Mouse (Mus musculus) intestine, embryonic 15.5 days (tissue): ENCODE measurements around the gene Otop3. TPM values are rescaled to one million over a fixed set of nuclear protein-coding genes. Genes with fewer than 3 reads are reported as not detected.
"Not testable (repeated sequence)": the region's sequence is repeated elsewhere in the genome, so short reads cannot be mapped to it uniquely, and the experiment has no call there.

Experiments
- ATAC-seq: fragments of 200-750 bp; cut with Nextera tagmentation; 2 replicates; pipeline ENCODE4 v1.8.0; 2017; ENCODE audit warnings: moderate TSS enrichment, moderate library complexity
- H3K27ac ChIP-seq: fragments of 300-500 bp; sonication (generic); 2 replicates; pipeline ENCODE4 v1.5.1; 2015; ENCODE audit warnings: mild to moderate bottlenecking, inconsistent platforms
- H3K27me3 ChIP-seq: fragments of 300-500 bp; sonication (generic); replicated peaks from 2 replicates; pipeline ENCODE4 v1.6.1; 2015; ENCODE audit warnings: inconsistent platforms
- H3K36me3 ChIP-seq: fragments of 300-500 bp; sonication (generic); 2 replicates; pipeline ENCODE4 v1.6.1; 2015; ENCODE audit warnings: inconsistent platforms
- H3K4me1 ChIP-seq: fragments of 300-500 bp; sonication (generic); replicated peaks from 2 replicates; pipeline ENCODE4 v1.6.1; 2015; ENCODE audit warnings: inconsistent platforms
- H3K4me2 ChIP-seq: fragments of 300-500 bp; sonication (generic); replicated peaks from 2 replicates; pipeline ENCODE4 v1.6.1; 2015; ENCODE audit warnings: mild to moderate bottlenecking, inconsistent platforms
- H3K4me3 ChIP-seq: fragments of 300-500 bp; sonication (generic); replicated peaks from 2 replicates; pipeline ENCODE4 v1.5.1; 2015; ENCODE audit warnings: inconsistent platforms
- H3K9ac ChIP-seq: fragments of 300-500 bp; sonication (generic); 2 replicates; pipeline ENCODE4 v1.6.1; 2015; ENCODE audit warnings: inconsistent platforms
- H3K9me3 ChIP-seq: fragments of 300-500 bp; sonication (generic); 2 replicates; pipeline ENCODE4 v1.6.1; 2016; ENCODE audit warnings: inconsistent platforms
- WGBS: fragments of 180-500 bp; shearing (Covaris S2); methylation state at CpG from one replicate; pipeline ENCODE4 v1.1.7; 2015; 5-methylcytosine and 5-hydroxymethylcytosine counted together
- polyA plus RNA-seq: library from polyadenylated mRNA; unstranded; fragments of >200 nt; fragmentation: Nextera tagmentation; extraction: Ambion mirVana; gene quantifications from 2 replicates; pipeline ENCODE4 v1.2.1, GENCODE M21; 2015

Otop3 gene
- polyA plus RNA-seq, 1 experiment from 2014 or later: 0.77 TPM

DNA sequence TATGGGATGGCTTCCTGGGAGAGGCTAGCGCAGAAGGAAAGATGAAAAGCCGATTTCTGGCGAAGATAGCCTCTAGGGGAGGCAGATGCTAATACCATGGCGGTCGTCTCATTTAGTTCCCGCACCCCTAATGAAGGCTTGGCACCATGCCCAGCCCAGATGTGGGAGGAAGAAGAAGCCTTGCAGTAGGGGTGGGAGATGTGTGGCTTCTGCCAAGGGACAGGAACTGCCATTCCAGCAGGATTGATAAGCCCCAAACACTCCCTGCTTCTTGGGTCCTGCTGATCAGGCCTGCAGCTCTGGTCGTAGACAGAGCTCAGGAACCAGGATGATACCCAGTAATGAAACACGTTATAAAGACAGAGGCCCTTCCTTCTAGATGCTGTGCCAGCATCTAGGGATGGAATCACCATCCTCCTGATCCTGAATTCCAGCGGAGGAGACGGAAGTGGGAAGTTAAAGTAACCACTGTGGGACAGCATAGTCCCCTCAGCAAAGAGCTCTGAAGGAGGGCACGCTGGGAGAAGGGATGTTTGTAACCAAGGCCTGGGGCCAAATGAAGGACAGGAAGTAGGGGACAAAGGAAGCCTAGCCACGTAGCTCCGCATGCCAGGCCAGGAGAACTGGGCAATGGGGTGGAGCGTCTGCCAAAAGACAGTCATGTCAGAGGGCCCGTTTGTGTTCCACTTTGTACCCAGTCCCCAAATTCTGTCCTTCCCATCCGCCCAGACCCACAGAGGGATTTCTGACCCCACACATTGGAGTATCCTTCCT is 49.4 kb downstream of the Otop3 start:
- peaks cover 21% of the 10 kb centered on the region for H3K4me1 ChIP-seq
- peak overlapping the region; percentile 17; the same call in 1 of the 2 replicates for H3K9ac ChIP-seq
- 55% methylated on average over 16 of the region's 16 CpGs for WGBS
- H3K36me3 ChIP-seq: no peaks in the 10 kb centered on the region
- peak overlapping the region; percentile 91 for H3K4me2 ChIP-seq
- H3K9me3 ChIP-seq: no peaks in the 10 kb centered on the region
- 0 out of 2 replicates have a peak overlapping the region, but pooled peaks have one; percentile 1 for H3K4me3 ChIP-seq
- H3K27ac ChIP-seq: peak overlapping the region; percentile 44
- ATAC-seq: no peak
- H3K27me3 ChIP-seq: no peaks in the 10 kb centered on the region

GRCm38 (mm10) chr11:115384587-115384986 is 50.1 kb downstream of the Otop3 start:
- peaks cover 21% of the 10 kb centered on the region for H3K4me1 ChIP-seq
- 82% methylated on average over 5 of the region's 5 CpGs for WGBS
- H3K4me2 ChIP-seq: peak overlapping the region; percentile 91
- no peak overlapping the region for H3K4me3 ChIP-seq
- peak overlapping the region; percentile 21; the same call in 1 of the 2 replicates for H3K9ac ChIP-seq
- H3K9me3 ChIP-seq: no peaks in the 10 kb centered on the region
- no peak overlapping the region for H3K27ac ChIP-seq
- no peak for ATAC-seq
- no peaks in the 10 kb centered on the region for H3K27me3 ChIP-seq
- no peaks in the 10 kb centered on the region for H3K36me3 ChIP-seq

- H3K4me3 ChIP-seq, H3K9me3 ChIP-seq, ATAC-seq, H3K4me2 ChIP-seq, H3K27ac ChIP-seq, H3K9ac ChIP-seq, H3K27me3 ChIP-seq, H3K36me3 ChIP-seq: not testable (repeated sequence)
- H3K4me1 ChIP-seq: peaks cover 21% of the 10 kb centered on the region
- WGBS: 84% methylated on average over 3 of the region's 3 CpGs
Observed at GRCm38 (mm10) chr11:115386859-115387258, 52.3 kb downstream of the Otop3 start.

- Histone ChIP-seq H3K27me3 (no peaks in the 10 kb centered on the region), H3K27ac (no peak overlapping the region), H3K9ac (no peak overlapping the region), H3K4me1 (no peaks in the 10 kb centered on the region), H3K9me3 (no peaks in the 10 kb centered on the region), H3K36me3 (peaks cover 12% of the 10 kb centered on the region), H3K4me3 (no peak overlapping the region), H3K4me2 (no peak overlapping the region)
- WGBS: 96% methylated on average over 7 of the region's 7 CpGs
- no peak for ATAC-seq
Observed at GRCm38 (mm10) chr11:115391358-115391757, 56.8 kb downstream of the Otop3 start.

DNA sequence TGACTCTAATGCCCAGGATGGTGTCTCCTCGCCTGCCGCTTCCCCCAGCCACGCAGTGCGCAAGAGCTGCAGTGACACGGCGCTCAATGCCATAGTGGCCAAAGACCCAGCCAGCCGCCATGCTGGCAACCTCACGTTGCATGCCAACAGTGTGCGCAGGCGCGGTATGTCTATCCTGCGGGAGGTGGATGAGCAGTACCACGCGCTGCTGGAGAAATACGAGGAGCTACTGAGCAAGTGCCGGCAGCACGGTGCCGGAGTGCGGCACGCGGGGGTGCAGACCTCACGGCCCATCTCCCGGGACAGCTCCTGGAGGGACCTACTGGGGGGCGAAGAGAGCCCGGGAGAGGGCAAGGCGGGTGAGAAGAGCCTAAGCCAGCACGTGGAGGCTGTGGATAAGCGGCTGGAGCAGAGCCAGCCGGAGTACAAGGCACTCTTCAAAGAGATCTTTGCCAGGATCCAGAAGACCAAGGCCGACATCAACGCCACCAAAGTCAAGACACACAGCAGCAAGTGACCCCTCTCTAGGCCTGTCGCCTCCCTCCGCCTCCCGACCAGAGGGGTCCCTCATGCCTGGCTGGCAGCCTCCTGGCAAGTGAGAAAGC is 59.3 kb downstream of the Otop3 start:
- H3K4me2 ChIP-seq: peak overlapping the region; percentile 39
- no peak overlapping the region for H3K27ac ChIP-seq
- no peaks in the 10 kb centered on the region for H3K4me1 ChIP-seq
- no peak overlapping the region for H3K4me3 ChIP-seq
- peak; percentile 51; the same call in 1 of the 2 replicates for ATAC-seq
- no peaks in the 10 kb centered on the region for H3K9me3 ChIP-seq
- 58% methylated on average over 34 of the region's 34 CpGs for WGBS
- H3K9ac ChIP-seq: no peak overlapping the region
- H3K36me3 ChIP-seq: peaks cover 12% of the 10 kb centered on the region
- H3K27me3 ChIP-seq: no peaks in the 10 kb centered on the region

Other genes starting within 250 kb of the Otop3 start
- 3.6 and 3.7 TPM in 2 replicates for gene Rab37, start 243.3 kb upstream of the Otop3 start, polyA plus RNA-seq
- gene Cd300lf, start 200.7 kb upstream of the Otop3 start, polyA plus RNA-seq: 0.85 and 1.2 TPM in 2 replicates
- gene Slc9a3r1, start 171.4 kb upstream of the Otop3 start, polyA plus RNA-seq: 252 and 270 TPM in 2 replicates
- gene Tmem104, start 147.2 kb upstream of the Otop3 start, polyA plus RNA-seq: 9.3 and 12.2 TPM in 2 replicates
- 20.5 and 20.6 TPM in 2 replicates for gene Nat9, start 146.9 kb upstream of the Otop3 start, polyA plus RNA-seq
- gene Grin2c, start 67.5 kb upstream of the Otop3 start, polyA plus RNA-seq: 0.05 and 0.09 TPM in 2 replicates
- 17.2 and 20.8 TPM in 2 replicates for gene Fdxr, start 57.7 kb upstream of the Otop3 start, polyA plus RNA-seq
- 1.5 and 1.7 TPM in 2 replicates for gene Fads6, start 37.1 kb upstream of the Otop3 start, polyA plus RNA-seq
- gene Otop2, start 27.6 kb upstream of the Otop3 start, polyA plus RNA-seq: not detected in 2 replicates
- gene Ush1g, start 12.7 kb upstream of the Otop3 start, polyA plus RNA-seq: 0.08 TPM in 1 of 2 replicates, not detected in the other
- 17.1 and 22.7 TPM in 2 replicates for gene Hid1, start 33.0 kb downstream of the Otop3 start, polyA plus RNA-seq
- gene Cdr2l, start 47.2 kb downstream of the Otop3 start, polyA plus RNA-seq: 7.5 and 8.0 TPM in 2 replicates
- gene Mrpl58, start 69.0 kb downstream of the Otop3 start, polyA plus RNA-seq: 187 and 197 TPM in 2 replicates
- 989 and 991 TPM in 2 replicates for gene Atp5h, start 85.2 kb downstream of the Otop3 start, polyA plus RNA-seq
- gene Kctd2, start 85.4 kb downstream of the Otop3 start, polyA plus RNA-seq: 12.1 and 13.5 TPM in 2 replicates
- gene Trim80, start 105.8 kb downstream of the Otop3 start, polyA plus RNA-seq: 0.49 and 0.66 TPM in 2 replicates
- 2.8 and 3.7 TPM in 2 replicates for gene Slc16a5, start 127.7 kb downstream of the Otop3 start, polyA plus RNA-seq
- gene Armc7, start 140.9 kb downstream of the Otop3 start, polyA plus RNA-seq: 6.6 and 8.0 TPM in 2 replicates
- 143 and 148 TPM in 2 replicates for gene Nt5c, start 157.1 kb downstream of the Otop3 start, polyA plus RNA-seq
- 493 and 505 TPM in 2 replicates for gene Jpt1, start 179.7 kb downstream of the Otop3 start, polyA plus RNA-seq
- gene Sumo2, start 201.5 kb downstream of the Otop3 start, polyA plus RNA-seq: 766 and 860 TPM in 2 replicates
- gene Nup85, start 229.7 kb downstream of the Otop3 start, polyA plus RNA-seq: 150 and 155 TPM in 2 replicates